Mouse (Mus musculus): ENCODE measurements around the gene Mks1. TPM values are rescaled to one million over a fixed set of nuclear protein-coding genes. Genes with fewer than 3 reads are reported as not detected.
A peak's percentile ranks its signal among the peaks of the same experiment; 100 is the strongest.
"Not testable (repeated sequence)": the region's sequence is repeated elsewhere in the genome, so short reads cannot be mapped to it uniquely, and the experiment has no call there.

Mks1 gene
- polyA plus RNA-seq, 1 experiment from 2014 or later: 16.2 TPM

- no peak for DNase-seq (ENCODE audit: low spot score)
- Histone ChIP-seq H3K27me3 (ENCODE audit: control insufficient read depth, insufficient read depth, low read length) (no peaks in the 10 kb centered on the region), H3K4me3 (ENCODE audit: low read depth, low read length) (no peak overlapping the region), H3K9me3 (ENCODE audit: control insufficient read depth, low read length) (no peaks in the 10 kb centered on the region), H3K36me3 (ENCODE audit: control insufficient read depth, insufficient read depth, low read length) (no peaks in the 10 kb centered on the region; the same call in 1 of the 2 replicates), H3K4me2 (replicated peaks; ENCODE audit: low read depth, low read length) (no peak overlapping the region), H3K9ac (ENCODE audit: low read depth, low read length) (no peak overlapping the region), H3K4me1 (replicated peaks; ENCODE audit: control insufficient read depth, insufficient read depth, low read length) (no peaks in the 10 kb centered on the region), H3K27ac (ENCODE audit: low read depth, low read length) (no peak overlapping the region)
- ATAC-seq (ENCODE audit: low FRiP score): no peak
- WGBS: 71% methylated on average over 9 of the region's 9 CpGs
Observed at GRCm38 (mm10) chr11:87860426-87860825, 7.4 kb downstream of the Mks1 start.

GRCm38 (mm10) chr11:87862805-87863204, 9.8 kb downstream of the Mks1 start:
- 93% methylated on average over 13 of the region's 13 CpGs for WGBS
- Histone ChIP-seq H3K4me3 (ENCODE audit: low read depth, low read length) (no peak overlapping the region), H3K9me3 (ENCODE audit: control insufficient read depth, low read length) (no peaks in the 10 kb centered on the region), H3K9ac (ENCODE audit: low read depth, low read length) (no peak overlapping the region), H3K4me2 (replicated peaks; ENCODE audit: low read depth, low read length) (no peak overlapping the region), H3K36me3 (ENCODE audit: control insufficient read depth, insufficient read depth, low read length) (no peaks in the 10 kb centered on the region), H3K4me1 (replicated peaks; ENCODE audit: control insufficient read depth, insufficient read depth, low read length) (no peaks in the 10 kb centered on the region), H3K27ac (ENCODE audit: low read depth, low read length) (no peak overlapping the region), H3K27me3 (ENCODE audit: control insufficient read depth, insufficient read depth, low read length) (no peaks in the 10 kb centered on the region)
- DNase-seq (ENCODE audit: low spot score) (no peak), ATAC-seq (ENCODE audit: low FRiP score) (no peak)

GRCm38 (mm10) chr11:87866891-87867290, 13.9 kb downstream of the Mks1 start:
- not testable (repeated sequence) for H3K27me3 ChIP-seq (ENCODE audit: control insufficient read depth, insufficient read depth, low read length); H3K9ac ChIP-seq (ENCODE audit: low read depth, low read length); H3K4me1 ChIP-seq (replicated peaks; ENCODE audit: control insufficient read depth, insufficient read depth, low read length); H3K36me3 ChIP-seq (ENCODE audit: control insufficient read depth, insufficient read depth, low read length); H3K4me3 ChIP-seq (ENCODE audit: low read depth, low read length); DNase-seq (ENCODE audit: low spot score); H3K9me3 ChIP-seq (ENCODE audit: control insufficient read depth, low read length); H3K27ac ChIP-seq (ENCODE audit: low read depth, low read length); H3K4me2 ChIP-seq (replicated peaks; ENCODE audit: low read depth, low read length); ATAC-seq (ENCODE audit: low FRiP score)
- 81% methylated on average over 1 of the region's 2 CpGs for WGBS

GRCm38 (mm10) chr11:87870096-87870495, 17.1 kb downstream of the Mks1 start:
- WGBS: 75% methylated on average over 2 of the region's 2 CpGs
- H3K27ac ChIP-seq (ENCODE audit: low read depth, low read length): no peak overlapping the region
- H3K9me3 ChIP-seq (ENCODE audit: control insufficient read depth, low read length): no peaks in the 10 kb centered on the region
- ATAC-seq (ENCODE audit: low FRiP score): no peak
- H3K9ac ChIP-seq (ENCODE audit: low read depth, low read length): no peak overlapping the region
- no peaks in the 10 kb centered on the region for H3K27me3 ChIP-seq (ENCODE audit: control insufficient read depth, insufficient read depth, low read length)
- no peaks in the 10 kb centered on the region for H3K4me1 ChIP-seq (replicated peaks; ENCODE audit: control insufficient read depth, insufficient read depth, low read length)
- H3K36me3 ChIP-seq (ENCODE audit: control insufficient read depth, insufficient read depth, low read length): no peaks in the 10 kb centered on the region
- no peak overlapping the region for H3K4me2 ChIP-seq (replicated peaks; ENCODE audit: low read depth, low read length)
- no peak for DNase-seq (ENCODE audit: low spot score)
- no peak overlapping the region for H3K4me3 ChIP-seq (ENCODE audit: low read depth, low read length)

- no peak for DNase-seq (ENCODE audit: low spot score)
- 64% methylated on average over 8 of the region's 8 CpGs for WGBS
- Histone ChIP-seq H3K36me3 (ENCODE audit: control insufficient read depth, insufficient read depth, low read length) (no peaks in the 10 kb centered on the region), H3K9me3 (ENCODE audit: control insufficient read depth, low read length) (no peaks in the 10 kb centered on the region), H3K27me3 (ENCODE audit: control insufficient read depth, insufficient read depth, low read length) (no peaks in the 10 kb centered on the region), H3K4me2 (replicated peaks; ENCODE audit: low read depth, low read length) (no peak overlapping the region), H3K4me3 (ENCODE audit: low read depth, low read length) (no peak overlapping the region), H3K4me1 (replicated peaks; ENCODE audit: control insufficient read depth, insufficient read depth, low read length) (no peaks in the 10 kb centered on the region), H3K27ac (ENCODE audit: low read depth, low read length) (no peak overlapping the region), H3K9ac (ENCODE audit: low read depth, low read length) (no peak overlapping the region)
- ATAC-seq (ENCODE audit: low FRiP score): no peak
Observed at GRCm38 (mm10) chr11:87871766-87872165, 18.8 kb downstream of the Mks1 start.

- Histone ChIP-seq H3K4me2 (replicated peaks; ENCODE audit: low read depth, low read length) (no peak within 1 kb of the TSS), H3K36me3 (ENCODE audit: control insufficient read depth, insufficient read depth, low read length) (no peaks in the 10 kb centered on the region), H3K9ac (ENCODE audit: low read depth, low read length) (no peak within 1 kb of the TSS), H3K4me3 (ENCODE audit: low read depth, low read length) (no peak within 1 kb of the TSS), H3K27ac (ENCODE audit: low read depth, low read length) (no peak within 1 kb of the TSS), H3K9me3 (ENCODE audit: control insufficient read depth, low read length) (no peaks in the 10 kb centered on the region), H3K4me1 (replicated peaks; ENCODE audit: control insufficient read depth, insufficient read depth, low read length) (no peaks in the 10 kb centered on the region), H3K27me3 (ENCODE audit: control insufficient read depth, insufficient read depth, low read length) (no peaks in the 10 kb centered on the region)
- ATAC-seq (ENCODE audit: low FRiP score) (no peak), DNase-seq (ENCODE audit: low spot score) (no peak)
- 83% methylated on average over 6 of the region's 6 CpGs for WGBS
Observed at GRCm38 (mm10) chr11:87875436-87875835, 22.4 kb downstream of the Mks1 start, which contains the start of gene Epx. Epx (minus strand) TSS chr11:87875536.

- H3K9me3 ChIP-seq (ENCODE audit: control insufficient read depth, low read length): no peaks in the 10 kb centered on the region
- 75% methylated on average over 9 of the region's 9 CpGs for WGBS
- H3K4me3 ChIP-seq (ENCODE audit: low read depth, low read length): no peak overlapping the region
- no peak overlapping the region for H3K9ac ChIP-seq (ENCODE audit: low read depth, low read length)
- DNase-seq (ENCODE audit: low spot score): no peak
- no peak overlapping the region for H3K27ac ChIP-seq (ENCODE audit: low read depth, low read length)
- no peaks in the 10 kb centered on the region for H3K4me1 ChIP-seq (replicated peaks; ENCODE audit: control insufficient read depth, insufficient read depth, low read length)
- ATAC-seq (ENCODE audit: low FRiP score): no peak
- no peak overlapping the region for H3K4me2 ChIP-seq (replicated peaks; ENCODE audit: low read depth, low read length)
- no peaks in the 10 kb centered on the region for H3K27me3 ChIP-seq (ENCODE audit: control insufficient read depth, insufficient read depth, low read length)
- no peaks in the 10 kb centered on the region for H3K36me3 ChIP-seq (ENCODE audit: control insufficient read depth, insufficient read depth, low read length)
Observed at GRCm38 (mm10) chr11:87879826-87880225, 26.8 kb downstream of the Mks1 start.

- H3K4me3 ChIP-seq (ENCODE audit: low read depth, low read length): no peak overlapping the region
- no peak overlapping the region for H3K4me2 ChIP-seq (replicated peaks; ENCODE audit: low read depth, low read length)
- no peak overlapping the region for H3K9ac ChIP-seq (ENCODE audit: low read depth, low read length)
- H3K27ac ChIP-seq (ENCODE audit: low read depth, low read length): no peak overlapping the region
- ATAC-seq (ENCODE audit: low FRiP score) (no peak), DNase-seq (ENCODE audit: low spot score) (no peak)
- H3K27me3 ChIP-seq (ENCODE audit: control insufficient read depth, insufficient read depth, low read length): no peaks in the 10 kb centered on the region
- no peaks in the 10 kb centered on the region for H3K36me3 ChIP-seq (ENCODE audit: control insufficient read depth, insufficient read depth, low read length)
- WGBS: 78% methylated on average over 4 of the region's 4 CpGs
- H3K9me3 ChIP-seq (ENCODE audit: control insufficient read depth, low read length): no peaks in the 10 kb centered on the region
- H3K4me1 ChIP-seq (replicated peaks; ENCODE audit: control insufficient read depth, insufficient read depth, low read length): no peaks in the 10 kb centered on the region
Observed at GRCm38 (mm10) chr11:87881714-87882113, 28.7 kb downstream of the Mks1 start.

GRCm38 (mm10) chr11:87883493-87883892, 30.5 kb downstream of the Mks1 start:
- H3K27ac ChIP-seq (ENCODE audit: low read depth, low read length): no peak overlapping the region
- DNase-seq (ENCODE audit: low spot score): peak; percentile 32
- H3K4me3 ChIP-seq (ENCODE audit: low read depth, low read length): no peak overlapping the region
- no peaks in the 10 kb centered on the region for H3K9me3 ChIP-seq (ENCODE audit: control insufficient read depth, low read length)
- ATAC-seq (ENCODE audit: low FRiP score): no peak
- no peaks in the 10 kb centered on the region for H3K27me3 ChIP-seq (ENCODE audit: control insufficient read depth, insufficient read depth, low read length)
- no peaks in the 10 kb centered on the region for H3K4me1 ChIP-seq (replicated peaks; ENCODE audit: control insufficient read depth, insufficient read depth, low read length)
- 49% methylated on average over 5 of the region's 5 CpGs for WGBS
- H3K36me3 ChIP-seq (ENCODE audit: control insufficient read depth, insufficient read depth, low read length): no peaks in the 10 kb centered on the region
- no peak overlapping the region for H3K9ac ChIP-seq (ENCODE audit: low read depth, low read length)
- no peak overlapping the region for H3K4me2 ChIP-seq (replicated peaks; ENCODE audit: low read depth, low read length)
